Mouse (Mus musculus) gastrocnemius, adult 8-10 months (tissue): ENCODE measurements around the gene Eed. TPM values are rescaled to one million over a fixed set of nuclear protein-coding genes. Genes with fewer than 3 reads are reported as not detected.

ENCODE experiments used
- DNase-seq, 2 experiments: peaks; one replicate each; pipeline ENCODE4 v3.0.0; 2022; ENCODE audit warnings: low spot score in 2 of 2
- total RNA-seq, 4 experiments: library from RNA; stranded (reverse); gene quantifications; 2 replicates each; pipeline ENCODE4 v1.2.4; 2022

Eed gene
- total RNA-seq, 4 experiments from 2014 or later, result 18.6 to 34.8 (median 26.6) TPM

DNA sequence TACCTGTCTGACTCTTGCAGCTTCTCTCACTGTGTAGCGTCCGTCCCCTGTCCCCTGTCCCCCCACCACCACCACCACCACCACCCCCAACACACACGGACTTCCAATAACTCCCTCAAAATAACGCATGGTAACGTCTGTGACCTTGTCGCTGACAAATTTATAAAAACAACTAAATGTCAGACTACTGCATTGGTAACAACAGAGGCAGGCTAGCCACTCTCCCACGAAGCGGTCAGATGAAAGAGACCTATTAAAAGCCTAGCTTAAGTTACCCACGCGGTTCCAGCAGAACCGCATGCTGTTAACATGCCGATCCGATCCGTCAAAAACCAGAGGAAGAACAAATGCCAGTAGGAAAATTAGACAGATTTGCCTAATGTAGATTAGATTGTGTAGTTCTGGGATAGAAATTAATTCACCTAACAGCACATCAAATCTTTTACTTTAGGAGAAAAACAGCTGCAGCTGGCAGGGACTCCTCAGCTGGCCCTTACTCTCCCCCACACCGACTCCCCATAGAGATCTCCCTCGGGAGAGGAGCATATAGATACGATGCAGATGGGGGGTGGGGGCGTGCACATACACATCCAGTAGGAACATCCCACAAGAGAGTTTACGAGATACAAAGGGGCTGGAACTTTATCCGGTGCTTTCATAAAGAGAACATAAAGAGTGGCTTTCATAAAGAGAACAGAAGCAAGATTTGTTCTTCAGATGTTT is 71.7 kb downstream of the Eed start:
- no peak for DNase-seq

DNA sequence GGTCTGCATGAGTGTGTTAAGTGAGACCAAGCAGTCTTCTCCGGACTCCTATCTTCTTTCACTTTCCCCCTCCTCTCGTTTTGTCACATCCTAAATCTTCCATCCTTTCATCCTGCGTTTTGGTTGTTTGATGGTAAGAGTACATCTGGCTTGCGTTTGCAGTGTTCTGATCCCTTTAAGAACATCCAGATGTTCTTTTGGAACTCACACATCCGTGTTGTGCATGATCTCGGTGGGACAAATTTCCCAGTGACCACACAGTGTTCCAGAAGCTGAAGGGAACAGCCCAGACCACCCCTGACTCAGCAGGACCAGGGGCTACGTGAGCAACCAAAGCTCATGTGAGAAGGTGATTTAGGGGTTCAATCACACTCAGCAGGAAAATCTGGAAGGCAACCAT is 72.4 kb downstream of the Eed start:
- no peak for DNase-seq

DNA sequence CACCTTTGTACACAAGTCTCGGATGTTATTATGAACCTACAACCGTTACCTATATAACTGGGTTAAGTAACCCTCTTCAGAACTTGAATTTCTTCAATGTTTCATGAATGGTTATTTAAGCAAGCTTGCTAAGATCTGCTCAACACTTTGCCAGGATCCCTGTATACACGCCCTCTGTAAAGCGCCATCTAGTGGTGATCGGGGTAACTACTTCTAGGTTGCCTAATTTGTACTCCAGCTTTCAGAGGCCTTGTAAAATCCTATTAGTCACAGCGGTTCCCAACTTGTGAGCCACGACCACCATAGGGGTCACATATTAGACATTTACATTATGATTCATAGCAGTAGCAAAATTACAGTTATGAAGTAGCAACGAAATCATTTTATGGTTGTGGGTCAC is 72.8 kb downstream of the Eed start:
- peak; percentile 42 to 60 for DNase-seq

Other genes starting within 250 kb of the Eed start
- gene Ccdc81, start 77.4 kb downstream of the Eed start, total RNA-seq, result not detected
- 100 to 1,000 TPM; 127 to 172 (median 151) TPM for gene Hikeshi, start 39.8 kb downstream of the Eed start, total RNA-seq
- 10 to 100 TPM; 64.1 to 79.4 (median 77.9) TPM for gene Picalm, start 149.2 kb upstream of the Eed start, total RNA-seq